In the genomic region with DNA sequence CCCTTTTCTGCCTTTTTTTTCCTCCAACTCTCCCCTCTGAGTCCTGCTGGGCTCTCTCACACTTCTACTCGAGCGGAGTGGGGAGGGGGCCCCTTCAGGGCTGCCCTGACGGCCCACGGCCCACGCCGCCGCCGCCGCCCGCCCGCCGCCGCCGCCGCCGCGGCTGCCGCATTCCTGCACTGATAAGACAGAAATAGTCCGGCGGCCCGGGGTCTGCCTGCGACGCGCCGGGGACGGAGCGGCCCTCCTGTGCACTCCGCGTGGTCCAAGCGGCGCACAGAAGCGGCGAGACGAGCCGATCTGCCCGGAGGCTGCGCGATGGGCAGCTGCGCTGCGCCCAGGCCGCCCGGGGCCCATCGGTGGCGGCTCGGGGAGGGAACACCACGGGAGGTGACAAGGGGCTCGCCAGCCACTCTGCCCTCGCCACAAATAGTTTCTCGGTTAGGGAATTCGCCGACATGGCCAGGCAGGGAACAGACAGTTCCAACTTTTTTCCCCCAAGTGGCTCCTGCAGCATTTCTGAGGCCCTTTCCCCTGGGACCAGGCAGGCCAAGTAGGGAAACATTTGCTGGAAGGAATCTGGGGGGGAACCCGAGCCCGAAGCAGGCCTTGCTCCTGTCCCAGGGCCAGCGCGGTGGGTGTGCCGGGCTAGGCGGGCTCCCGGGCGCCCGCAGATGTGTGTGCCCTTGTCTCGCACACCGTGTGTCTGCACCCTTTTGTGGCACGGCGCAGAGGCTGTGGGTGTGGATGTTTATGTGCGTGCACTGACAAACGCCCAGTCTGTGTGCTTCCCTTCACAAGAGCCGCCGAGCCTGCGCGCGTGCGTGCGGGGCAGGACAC, we compare ENCODE assay signal across 8 mouse cellular contexts. TPM values are rescaled to one million over a fixed set of nuclear protein-coding genes. Genes with fewer than 3 reads are reported as not detected.
DNase-seq lines count a peak whose midpoint lies in the region; ATAC-seq and TF ChIP-seq lines count a peak whose summit lies in the region.

No protein-coding gene starts in this region.

- peak overlapping the region; percentile 99 for H3K9ac ChIP-seq in heart, adult 2 months (ENCODE audit: low read depth, low read length)
- peak overlapping the region; percentile 88 for H3K9ac ChIP-seq in lung, embryonic 15.5 days

- no peaks in the 10 kb centered on the region for H3K79me2 ChIP-seq in heart, adult 2 months (replicated peaks; ENCODE audit: control insufficient read depth, insufficient read depth, low read length)

- H3K9me3 ChIP-seq in lung, embryonic 15.5 days = no peaks in the 10 kb centered on the region

- peak; percentile 50 for ATAC-seq in lung, embryonic 15.5 days (ENCODE audit: borderline replicate concordance, extremely low read depth, low FRiP score, low TSS enrichment)

- intact Hi-C loops in heart, adult 2 months (cut with DNase I) = loop anchor here (2.0 to 5.0 kb wide), 2 partner anchors 25 to 150 kb away; a partner anchor contains a TSS

- TF ChIP-seq POLR2A in heart, adult 2 months (IDR thresholded peaks at IDR 0.05; ENCODE audit: insufficient read depth, low read depth, low read length) = peak; percentile 44; the same call in 1 of the 2 replicates

- peak overlapping the region; percentile 99 for H3K27ac ChIP-seq in heart, adult 2 months
- H3K27ac ChIP-seq in lung, embryonic 15.5 days = peak overlapping the region; percentile 98

- DNase-seq in right cerebral cortex, postnatal 14 days = peak; percentile 46
- DNase-seq in right cerebral cortex, postnatal 36 days (ENCODE audit: low spot score in 2 of 2) = no peak
- peak; percentile 70 for DNase-seq in embryo, embryonic 10 days (ENCODE audit: low spot score)
- DNase-seq in heart, adult 2 months = peak; percentile 87 to 88
- peak; percentile 84 for DNase-seq in kidney, adult 18-20 months
- DNase-seq in ovary, postnatal 14 days (ENCODE audit: low spot score) = peak; percentile 59
- DNase-seq in layer of hippocampus, postnatal 36 days = no peak

- TF ChIP-seq CTCF in heart, adult 2 months (IDR thresholded peaks at IDR 0.05) = no peak

- under 1% methylated on average over 73 of the region's 73 CpGs for WGBS in heart, adult 2 months
- WGBS in lung, embryonic 15.5 days = under 1% methylated on average over 73 of the region's 73 CpGs

- peaks cover 18% of the 10 kb centered on the region for H3K4me1 ChIP-seq in heart, adult 2 months (ENCODE audit: control insufficient read depth, insufficient read depth, low read length)
- peaks cover 68% of the 10 kb centered on the region for H3K4me1 ChIP-seq in lung, embryonic 15.5 days

- H3K27me3 ChIP-seq in heart, adult 2 months (ENCODE audit: control insufficient read depth, insufficient read depth, low read length) = no peaks in the 10 kb centered on the region
- peaks cover 11% of the 10 kb centered on the region; the same call in 1 of the 2 replicates for H3K27me3 ChIP-seq in lung, embryonic 15.5 days

- TF ChIP-seq EP300 in heart, adult 2 months (IDR thresholded peaks at IDR 0.05; ENCODE audit: insufficient read depth, low read depth, low read length) = 0 out of 2 replicates have a peak, but pooled peaks have one; percentile 3

- H3K36me3 ChIP-seq in heart, adult 2 months (ENCODE audit: control insufficient read depth, insufficient read depth, low read length) = no peaks in the 10 kb centered on the region
- H3K36me3 ChIP-seq in lung, embryonic 15.5 days = no peaks in the 10 kb centered on the region

- H3K4me3 ChIP-seq in heart, adult 2 months = peak overlapping the region; percentile 64
- peak overlapping the region; percentile 76 for H3K4me3 ChIP-seq in lung, embryonic 15.5 days

- H3K4me2 ChIP-seq in lung, embryonic 15.5 days = peak overlapping the region; percentile 87

RNA-seq across cellular contexts. Expression of a gene that starts 15.6 kb away (rescaled TPM):
- 1 to 10 TPM; 7.5 to 9.0 TPM for total RNA-seq in heart, adult 2 months (2021)
- polyA plus RNA-seq in heart, adult 2 months (2012; rRNA removed) = 9.9 and 12.3 TPM in 2 replicates
- polyA plus RNA-seq in lung, embryonic 15.5 days (2015; fragmentation: Nextera tagmentation; extraction: Ambion mirVana) = 21.7 and 21.8 TPM in 2 replicates
- 10 to 100 TPM; 58.0 to 61.2 TPM for total RNA-seq in layer of hippocampus, postnatal 36 days (2021)

RNA-seq across cellular contexts. Expression of a gene that starts 22.1 kb away (rescaled TPM):
- total RNA-seq in heart, adult 2 months (2021) = 10 to 100 TPM; 58.7 to 61.8 TPM
- 60.2 and 61.0 TPM in 2 replicates for polyA plus RNA-seq in heart, adult 2 months (2012; rRNA removed)
- polyA plus RNA-seq in lung, embryonic 15.5 days (2015; fragmentation: Nextera tagmentation; extraction: Ambion mirVana) = 28.5 and 29.7 TPM in 2 replicates
- total RNA-seq in layer of hippocampus, postnatal 36 days (2021) = 10 to 100 TPM; 88.0 to 89.8 TPM

RNA-seq across cellular contexts. Expression of a gene that starts 24.9 kb away (rescaled TPM):
- total RNA-seq in heart, adult 2 months (2021) = 10 to 100 TPM; 52.5 to 55.8 TPM
- polyA plus RNA-seq in heart, adult 2 months (2012; rRNA removed) = 43.3 and 57.2 TPM in 2 replicates
- 108 and 110 TPM in 2 replicates for polyA plus RNA-seq in lung, embryonic 15.5 days (2015; fragmentation: Nextera tagmentation; extraction: Ambion mirVana)
- total RNA-seq in layer of hippocampus, postnatal 36 days (2021) = 10 to 100 TPM; 74.5 to 77.3 TPM

RNA-seq across cellular contexts. Expression of a gene that starts 45.5 kb away (rescaled TPM):
- total RNA-seq in heart, adult 2 months (2021) = not detected
- polyA plus RNA-seq in heart, adult 2 months (2012; rRNA removed) = 0.06 TPM in 1 of 2 replicates, not detected in the other
- not detected in 2 replicates for polyA plus RNA-seq in lung, embryonic 15.5 days (2015; fragmentation: Nextera tagmentation; extraction: Ambion mirVana)
- total RNA-seq in layer of hippocampus, postnatal 36 days (2021) = not detected

Comparison
In these comparisons a context has a peak if more than half of its experiments do, and no peak if none do; other contexts are left out.
1. DNase-seq: peak in right cerebral cortex, postnatal 14 days (single experiment), embryo, embryonic 10 days (single experiment), heart, adult 2 months (2 of 2), kidney, adult 18-20 months (single experiment) and ovary, postnatal 14 days (single experiment); none in right cerebral cortex, postnatal 36 days (0 of 2) and layer of hippocampus, postnatal 36 days (0 of 2).
2. RNA of a gene that starts 15.6 kb away (total RNA-seq): 58.0 to 61.2 TPM in layer of hippocampus, postnatal 36 days; 7.5 to 9.0 TPM in heart, adult 2 months; every median in the first group is over 4 times any median in the second.